Mouse (Mus musculus) olfactory bulb, adult 2 months (tissue): Measurements from ENCODE around the gene Limch1.

Experiments used
- CTCF ChIP-seq: fragments of 200-500 bp; IDR thresholded peaks from 2 replicates; pipeline ENCODE4 v1.5.1; 2012; ENCODE audit warnings: low read depth, mild to moderate bottlenecking, low read length, moderate library complexity; ENCODE audit not compliant: insufficient read depth
- POLR2A ChIP-seq: fragments of 200-500 bp; IDR thresholded peaks from 2 replicates; pipeline ENCODE4 v1.6.1; 2012; ENCODE audit warnings: mild to moderate bottlenecking, low read depth, low read length, moderate library complexity; ENCODE audit not compliant: insufficient read depth

GRCm38 (mm10) chr5:67011043-67011870 is 265.6 kb downstream of the Limch1 start:
- TF ChIP-seq CTCF (no peak), POLR2A (no peak)
